Mouse (Mus musculus): Measurements from ENCODE around the gene Gse1. TPM values are rescaled to one million over a fixed set of nuclear protein-coding genes. Genes with fewer than 3 reads are reported as not detected.

Gse1 gene
- polyA plus RNA-seq, 1 experiment = 14.7 TPM

- H3K79me2 ChIP-seq (ENCODE audit: control insufficient read depth, insufficient read depth) = no peaks in the 10 kb centered on the region
- H3K36me3 ChIP-seq (ENCODE audit: control insufficient read depth, insufficient read depth) = no peaks in the 10 kb centered on the region
- no peaks in the 10 kb centered on the region for H3K27me3 ChIP-seq (ENCODE audit: control insufficient read depth, insufficient read depth, insufficient read length)
- H3ac ChIP-seq (ENCODE audit: control insufficient read depth, insufficient read length) = no peak overlapping the region
- TF ChIP-seq CEBPB (IDR thresholded peaks at IDR 0.05; ENCODE audit: insufficient read depth, poor library complexity, severe bottlenecking) (no peak), USF1 (IDR thresholded peaks at IDR 0.05; ENCODE audit: low read depth) (no peak), SRF (IDR thresholded peaks at IDR 0.05; ENCODE audit: control insufficient read depth, insufficient read length, low read depth) (no peak), MYOG (IDR thresholded peaks at IDR 0.05; ENCODE audit: control insufficient read depth in 1 of 3, insufficient read depth in 1 of 3, insufficient read length in 2 of 3, low read depth in 2 of 3) (no peak), REST (IDR thresholded peaks at IDR 0.05; ENCODE audit: insufficient read depth, insufficient read length) (no peak), POLR2A (IDR thresholded peaks at IDR 0.05; ENCODE audit: insufficient read length, low read depth) (no peak), E2F4 (IDR thresholded peaks at IDR 0.05; ENCODE audit: insufficient read depth) (no peak), POLR2AphosphoS2 (IDR thresholded peaks at IDR 0.05; ENCODE audit: insufficient read length, low read depth) (no peak), TCF12 (IDR thresholded peaks at IDR 0.05; ENCODE audit: insufficient read depth, poor library complexity, severe bottlenecking) (no peak), TCF3 (IDR thresholded peaks at IDR 0.05; ENCODE audit: insufficient read length, low read depth) (no peak), MAX (IDR thresholded peaks at IDR 0.05; ENCODE audit: low read depth) (no peak)
- no peak overlapping the region for H3K4me2 ChIP-seq (ENCODE audit: low read depth)
- no peak overlapping the region for H3K4me3 ChIP-seq
These were observed 173.0 kb downstream of the Gse1 start for GRCm38 (mm10) chr8:120401216-120401615.

- Histone ChIP-seq H3ac (ENCODE audit: control insufficient read depth, insufficient read length) (no peak overlapping the region), H3K27me3 (ENCODE audit: control insufficient read depth, insufficient read depth, insufficient read length) (no peaks in the 10 kb centered on the region), H3K36me3 (ENCODE audit: control insufficient read depth, insufficient read depth) (no peaks in the 10 kb centered on the region), H3K79me2 (ENCODE audit: control insufficient read depth, insufficient read depth) (no peaks in the 10 kb centered on the region), H3K4me3 (no peak overlapping the region), H3K4me2 (ENCODE audit: low read depth) (no peak overlapping the region)
- no peak for TF ChIP-seq REST (IDR thresholded peaks at IDR 0.05; ENCODE audit: insufficient read depth, insufficient read length)
- no peak for TF ChIP-seq POLR2A (IDR thresholded peaks at IDR 0.05; ENCODE audit: insufficient read length, low read depth)
- no peak for TF ChIP-seq TCF3 (IDR thresholded peaks at IDR 0.05; ENCODE audit: insufficient read length, low read depth)
- no peak for TF ChIP-seq SRF (IDR thresholded peaks at IDR 0.05; ENCODE audit: control insufficient read depth, insufficient read length, low read depth)
- TF ChIP-seq TCF12 (IDR thresholded peaks at IDR 0.05; ENCODE audit: insufficient read depth, poor library complexity, severe bottlenecking) = no peak
- TF ChIP-seq MAX (IDR thresholded peaks at IDR 0.05; ENCODE audit: low read depth) = no peak
These were observed 173.5 kb downstream of the Gse1 start for GRCm38 (mm10) chr8:120401712-120402111.

DNA sequence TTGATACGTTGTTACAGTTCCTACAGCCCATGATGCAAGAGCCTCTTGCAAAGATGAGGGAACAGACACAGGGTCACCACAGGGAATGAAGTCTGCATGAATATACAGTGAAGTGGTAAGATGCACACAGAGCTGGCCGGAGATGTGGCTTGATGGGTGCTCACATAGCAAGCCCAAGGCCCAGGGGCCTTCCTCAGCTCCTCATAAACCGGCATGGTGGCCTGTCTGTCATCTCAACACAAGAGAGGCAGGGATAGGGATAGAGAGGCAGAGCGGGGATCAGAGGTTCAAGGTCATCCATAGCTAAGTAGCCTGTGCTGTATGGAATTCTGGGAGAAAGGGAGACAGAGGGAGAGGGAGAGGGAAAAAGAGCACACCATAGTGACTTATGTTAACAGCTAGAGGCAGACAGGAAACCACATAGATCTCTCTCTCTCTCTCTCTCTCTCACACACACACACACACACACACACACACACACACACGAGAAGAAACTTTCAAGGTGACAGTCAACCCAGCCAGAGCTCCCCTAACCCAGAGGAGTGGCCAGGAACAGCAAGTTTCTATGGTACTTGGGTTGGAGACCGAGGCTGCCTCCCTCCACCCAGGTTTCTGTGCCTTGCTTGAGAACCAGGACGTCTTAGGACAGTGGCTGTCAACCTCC is 175.5 kb downstream of the Gse1 start:
- Histone ChIP-seq H3ac (ENCODE audit: control insufficient read depth, insufficient read length) (no peak overlapping the region), H3K27me3 (ENCODE audit: control insufficient read depth, insufficient read depth, insufficient read length) (no peaks in the 10 kb centered on the region), H3K4me3 (no peak overlapping the region), H3K79me2 (ENCODE audit: control insufficient read depth, insufficient read depth) (no peaks in the 10 kb centered on the region), H3K36me3 (ENCODE audit: control insufficient read depth, insufficient read depth) (no peaks in the 10 kb centered on the region), H3K4me2 (ENCODE audit: low read depth) (no peak overlapping the region)
- no peak for TF ChIP-seq TCF3 (IDR thresholded peaks at IDR 0.05; ENCODE audit: insufficient read length, low read depth)

- TF ChIP-seq TCF3 (IDR thresholded peaks at IDR 0.05; ENCODE audit: insufficient read length, low read depth) = no peak
- no peak for TF ChIP-seq CEBPB (IDR thresholded peaks at IDR 0.05; ENCODE audit: insufficient read depth, poor library complexity, severe bottlenecking)
- no peak for TF ChIP-seq USF1 (IDR thresholded peaks at IDR 0.05; ENCODE audit: low read depth)
- no peak for TF ChIP-seq REST (IDR thresholded peaks at IDR 0.05; ENCODE audit: insufficient read depth, insufficient read length)
- TF ChIP-seq POLR2AphosphoS2 (IDR thresholded peaks at IDR 0.05; ENCODE audit: insufficient read length, low read depth) = no peak
- TF ChIP-seq E2F4 (IDR thresholded peaks at IDR 0.05; ENCODE audit: insufficient read depth) = no peak
- no peak for TF ChIP-seq SRF (IDR thresholded peaks at IDR 0.05; ENCODE audit: control insufficient read depth, insufficient read length, low read depth)
- TF ChIP-seq MYOG (IDR thresholded peaks at IDR 0.05; ENCODE audit: control insufficient read depth in 1 of 3, insufficient read depth in 1 of 3, insufficient read length in 2 of 3, low read depth in 2 of 3) = no peak
- Histone ChIP-seq H3ac (ENCODE audit: control insufficient read depth, insufficient read length) (no peak overlapping the region), H3K36me3 (ENCODE audit: control insufficient read depth, insufficient read depth) (no peaks in the 10 kb centered on the region), H3K4me2 (ENCODE audit: low read depth) (no peak overlapping the region), H3K27me3 (ENCODE audit: control insufficient read depth, insufficient read depth, insufficient read length) (no peaks in the 10 kb centered on the region), H3K79me2 (ENCODE audit: control insufficient read depth, insufficient read depth) (no peaks in the 10 kb centered on the region), H3K4me3 (no peak overlapping the region)
These were observed 176.4 kb downstream of the Gse1 start for GRCm38 (mm10) chr8:120404609-120405036.

DNA sequence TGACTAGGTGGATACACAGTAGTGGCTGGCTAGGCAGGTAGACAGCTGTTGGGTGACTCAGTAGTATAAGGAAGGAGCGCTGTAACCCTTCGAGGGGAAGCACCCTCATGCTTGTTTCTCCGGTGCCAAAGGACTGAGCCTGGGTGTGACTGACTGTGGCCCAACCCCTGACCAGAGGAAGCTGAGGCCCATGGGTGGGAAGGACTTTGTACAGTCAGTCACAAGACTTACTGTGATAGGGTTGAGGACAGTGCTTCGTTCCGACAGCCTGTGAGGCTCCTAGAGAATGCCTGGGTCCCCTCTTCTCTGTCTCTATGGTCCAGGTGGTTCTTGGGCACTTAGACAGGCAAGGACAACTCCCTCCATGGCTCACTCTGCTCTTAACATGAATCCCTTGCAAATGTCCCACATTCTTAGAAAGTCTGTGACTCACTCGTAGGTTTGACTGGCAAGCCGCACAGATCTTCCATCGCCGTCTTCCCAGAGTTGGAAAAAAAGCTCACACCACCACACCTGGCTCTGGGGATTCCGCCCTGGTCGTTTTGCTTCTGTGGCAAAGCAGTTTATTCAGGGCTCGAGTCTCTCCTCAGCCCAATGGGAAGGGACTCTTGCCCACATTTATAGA is 177.9 kb downstream of the Gse1 start:
- no peak overlapping the region for H3K4me2 ChIP-seq (ENCODE audit: low read depth)
- no peak overlapping the region for H3ac ChIP-seq (ENCODE audit: control insufficient read depth, insufficient read length)
- no peak for TF ChIP-seq E2F4 (IDR thresholded peaks at IDR 0.05; ENCODE audit: insufficient read depth)
- no peak for TF ChIP-seq REST (IDR thresholded peaks at IDR 0.05; ENCODE audit: insufficient read depth, insufficient read length)
- no peak for TF ChIP-seq POLR2AphosphoS2 (IDR thresholded peaks at IDR 0.05; ENCODE audit: insufficient read length, low read depth)
- no peak for TF ChIP-seq MYOD1 (IDR thresholded peaks at IDR 0.05; ENCODE audit: control insufficient read depth in 1 of 3, insufficient read length in 2 of 3, low read depth in 2 of 3)
- TF ChIP-seq MAX (IDR thresholded peaks at IDR 0.05; ENCODE audit: low read depth) = no peak
- no peak for TF ChIP-seq SRF (IDR thresholded peaks at IDR 0.05; ENCODE audit: control insufficient read depth, insufficient read length, low read depth)
- no peak for TF ChIP-seq TCF12 (IDR thresholded peaks at IDR 0.05; ENCODE audit: insufficient read depth, poor library complexity, severe bottlenecking)
- TF ChIP-seq POLR2A (IDR thresholded peaks at IDR 0.05; ENCODE audit: insufficient read length, low read depth) = no peak
- no peak for TF ChIP-seq USF1 (IDR thresholded peaks at IDR 0.05; ENCODE audit: low read depth)
- TF ChIP-seq CEBPB (IDR thresholded peaks at IDR 0.05; ENCODE audit: insufficient read depth, poor library complexity, severe bottlenecking) = no peak
- no peak for TF ChIP-seq TCF3 (IDR thresholded peaks at IDR 0.05; ENCODE audit: insufficient read length, low read depth)
- no peak for TF ChIP-seq MYOG (IDR thresholded peaks at IDR 0.05; ENCODE audit: control insufficient read depth in 1 of 3, insufficient read depth in 1 of 3, insufficient read length in 2 of 3, low read depth in 2 of 3)
- no peaks in the 10 kb centered on the region for H3K36me3 ChIP-seq (ENCODE audit: control insufficient read depth, insufficient read depth)
- no peaks in the 10 kb centered on the region for H3K27me3 ChIP-seq (ENCODE audit: control insufficient read depth, insufficient read depth, insufficient read length)
- H3K79me2 ChIP-seq (ENCODE audit: control insufficient read depth, insufficient read depth) = no peaks in the 10 kb centered on the region
- H3K4me3 ChIP-seq = no peak overlapping the region

Data from myocyte (in vitro differentiated cells).